Mouse (Mus musculus): Measurements from ENCODE around the gene Wfikkn1. TPM values are rescaled to one million over a fixed set of nuclear protein-coding genes. Genes with fewer than 3 reads are reported as not detected.

Gene Wfikkn1
- polyA plus RNA-seq, 1 experiment from 2014 or later: 0.63 TPM

DNA sequence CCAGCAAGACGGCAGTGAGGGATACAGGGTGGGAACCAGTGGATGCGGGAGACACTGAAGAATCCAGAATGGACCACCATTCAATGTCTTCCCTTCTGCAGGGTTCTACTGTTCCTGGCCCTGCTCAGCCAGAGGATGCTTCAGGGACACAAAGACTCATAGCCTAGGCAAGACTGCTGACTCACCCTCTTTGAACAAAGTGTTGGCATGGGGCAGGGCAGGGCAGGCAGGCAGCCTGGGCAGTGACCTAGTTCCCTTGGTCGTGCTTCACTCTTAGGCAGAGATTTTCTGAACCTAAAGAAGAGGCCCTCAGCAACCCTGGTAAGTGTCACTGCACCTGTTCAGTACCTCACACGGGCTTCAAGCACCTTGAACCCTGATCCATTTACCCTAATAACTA, 31.2 kb upstream of the Wfikkn1 start:
- 0 out of 2 replicates have a peak, but pooled peaks cover 3% of the 10 kb centered on the region for H3K4me1 ChIP-seq
- peaks cover 19% of the 10 kb centered on the region for H3K36me3 ChIP-seq
- no peaks in the 10 kb centered on the region for H3K27me3 ChIP-seq
- H3K4me3 ChIP-seq: no peak overlapping the region
- no peak overlapping the region for H3K4me2 ChIP-seq
- no peak overlapping the region for H3K9ac ChIP-seq
- H3K9me3 ChIP-seq: no peaks in the 10 kb centered on the region
- no peak for ATAC-seq (ENCODE audit: insufficient number of reproducible peaks, low FRiP score, low TSS enrichment, low read depth)
- WGBS: 83% methylated on average over 4 of the region's 4 CpGs
- no peak overlapping the region for H3K27ac ChIP-seq

GRCm38 (mm10) chr17:25907640-25908039, 27.0 kb upstream of the Wfikkn1 start:
- no peak overlapping the region for H3K4me3 ChIP-seq
- H3K36me3 ChIP-seq: peaks cover 14% of the 10 kb centered on the region
- no peaks in the 10 kb centered on the region for H3K4me1 ChIP-seq
- 86% methylated on average over 2 of the region's 2 CpGs for WGBS
- H3K9ac ChIP-seq: no peak overlapping the region
- no peaks in the 10 kb centered on the region for H3K9me3 ChIP-seq
- H3K27me3 ChIP-seq: no peaks in the 10 kb centered on the region
- no peak overlapping the region for H3K4me2 ChIP-seq
- no peak overlapping the region for H3K27ac ChIP-seq
- ATAC-seq (ENCODE audit: insufficient number of reproducible peaks, low FRiP score, low TSS enrichment, low read depth): no peak

DNA sequence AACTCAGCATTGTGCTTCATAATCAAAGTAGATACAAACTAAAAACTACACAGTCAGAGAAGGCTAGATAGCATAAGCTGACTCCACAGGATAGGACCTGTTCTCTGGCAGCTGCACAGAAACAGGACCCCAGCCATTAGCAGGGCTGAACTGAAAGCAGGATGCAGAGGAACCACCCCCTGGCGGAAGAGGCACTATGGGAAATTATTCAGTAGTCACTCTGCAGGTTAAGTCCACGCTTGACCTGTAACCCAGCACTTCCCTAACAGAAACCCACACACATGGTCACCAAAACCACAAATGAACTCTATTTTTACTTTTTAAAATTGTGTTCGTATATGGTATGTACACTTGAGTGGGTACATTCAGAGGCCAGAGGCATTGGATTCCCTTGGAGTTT, 22.4 kb upstream of the Wfikkn1 start:
- 78% methylated on average over 3 of the region's 3 CpGs for WGBS
- no peak overlapping the region for H3K4me3 ChIP-seq

GRCm38 (mm10) chr17:25900193-25900592, 19.5 kb upstream of the Wfikkn1 start:
- Histone ChIP-seq H3K9ac (no peak overlapping the region), H3K27me3 (no peaks in the 10 kb centered on the region), H3K36me3 (peaks cover 11% of the 10 kb centered on the region), H3K9me3 (no peaks in the 10 kb centered on the region), H3K4me1 (no peaks in the 10 kb centered on the region), H3K4me2 (no peak overlapping the region), H3K27ac (no peak overlapping the region), H3K4me3 (no peak overlapping the region)
- ATAC-seq (ENCODE audit: insufficient number of reproducible peaks, low FRiP score, low TSS enrichment, low read depth): no peak
- 100% methylated on average over 1 of the region's 1 CpGs for WGBS

More for the DNA sequence above, 22.4 kb upstream of the Wfikkn1 start:
- H3K9ac ChIP-seq: no peak overlapping the region
- no peaks in the 10 kb centered on the region for H3K27me3 ChIP-seq
- H3K36me3 ChIP-seq: peaks cover 11% of the 10 kb centered on the region
- H3K27ac ChIP-seq: no peak overlapping the region
- H3K4me2 ChIP-seq: no peak overlapping the region
- H3K4me1 ChIP-seq: no peaks in the 10 kb centered on the region
- no peaks in the 10 kb centered on the region for H3K9me3 ChIP-seq
- no peak for ATAC-seq (ENCODE audit: insufficient number of reproducible peaks, low FRiP score, low TSS enrichment, low read depth)

DNA sequence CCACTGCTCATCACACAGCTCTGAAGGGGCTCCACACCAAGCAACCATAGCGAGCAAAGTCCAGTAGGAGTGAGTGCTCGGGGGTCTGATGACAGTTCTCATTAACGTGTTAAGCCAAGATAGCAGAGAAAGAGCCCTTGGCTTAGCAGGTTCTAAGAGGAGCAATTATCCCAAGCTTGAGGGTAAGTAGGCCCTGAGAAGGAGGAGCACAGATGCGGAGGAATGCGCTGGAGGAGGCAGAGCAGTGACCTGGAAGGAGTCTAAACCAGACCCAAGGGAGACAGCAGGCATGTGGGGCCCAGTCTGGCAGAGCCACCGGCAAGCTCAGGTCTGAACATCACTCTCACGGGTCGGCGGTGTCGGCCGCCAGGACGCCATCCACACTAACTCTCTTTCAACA, 15.2 kb upstream of the Wfikkn1 start:
- Histone ChIP-seq H3K4me3 (no peak overlapping the region), H3K4me1 (0 out of 2 replicates have a peak, but pooled peaks cover 2% of the 10 kb centered on the region), H3K27ac (no peak overlapping the region), H3K4me2 (no peak overlapping the region), H3K36me3 (peaks cover 16% of the 10 kb centered on the region), H3K27me3 (no peaks in the 10 kb centered on the region), H3K9ac (no peak overlapping the region), H3K9me3 (no peaks in the 10 kb centered on the region)
- no peak for ATAC-seq (ENCODE audit: insufficient number of reproducible peaks, low FRiP score, low TSS enrichment, low read depth)
- WGBS: 70% methylated on average over 12 of the region's 12 CpGs

DNA sequence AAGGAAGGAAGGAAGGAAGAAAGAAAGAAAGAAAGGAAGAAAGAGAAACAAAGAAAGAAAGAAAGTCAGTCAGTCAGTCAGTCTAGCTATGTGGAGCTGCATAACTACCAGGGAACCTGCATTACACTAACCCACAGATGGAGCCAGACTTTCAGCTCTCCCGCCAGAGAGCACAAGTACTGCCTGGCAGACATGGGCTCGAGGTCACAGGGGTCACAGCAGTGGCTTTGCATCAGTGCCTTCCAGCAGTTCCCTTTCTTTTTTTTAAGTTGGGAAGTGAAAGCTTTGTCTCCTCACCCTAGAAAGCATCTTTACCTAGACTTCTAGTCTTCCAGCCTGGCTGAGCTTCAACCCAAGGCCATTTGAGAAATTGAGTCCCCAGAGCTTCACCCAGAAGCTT, 14.8 kb upstream of the Wfikkn1 start:
- peaks cover 17% of the 10 kb centered on the region for H3K36me3 ChIP-seq
- H3K4me3 ChIP-seq: no peak overlapping the region
- H3K9ac ChIP-seq: no peak overlapping the region
- H3K27me3 ChIP-seq: no peaks in the 10 kb centered on the region
- H3K4me1 ChIP-seq: 0 out of 2 replicates have a peak, but pooled peaks cover 2% of the 10 kb centered on the region
- 54% methylated on average over 2 of the region's 2 CpGs for WGBS
- ATAC-seq (ENCODE audit: insufficient number of reproducible peaks, low FRiP score, low TSS enrichment, low read depth): no peak
- no peak overlapping the region for H3K27ac ChIP-seq
- no peaks in the 10 kb centered on the region for H3K9me3 ChIP-seq
- no peak overlapping the region for H3K4me2 ChIP-seq

DNA sequence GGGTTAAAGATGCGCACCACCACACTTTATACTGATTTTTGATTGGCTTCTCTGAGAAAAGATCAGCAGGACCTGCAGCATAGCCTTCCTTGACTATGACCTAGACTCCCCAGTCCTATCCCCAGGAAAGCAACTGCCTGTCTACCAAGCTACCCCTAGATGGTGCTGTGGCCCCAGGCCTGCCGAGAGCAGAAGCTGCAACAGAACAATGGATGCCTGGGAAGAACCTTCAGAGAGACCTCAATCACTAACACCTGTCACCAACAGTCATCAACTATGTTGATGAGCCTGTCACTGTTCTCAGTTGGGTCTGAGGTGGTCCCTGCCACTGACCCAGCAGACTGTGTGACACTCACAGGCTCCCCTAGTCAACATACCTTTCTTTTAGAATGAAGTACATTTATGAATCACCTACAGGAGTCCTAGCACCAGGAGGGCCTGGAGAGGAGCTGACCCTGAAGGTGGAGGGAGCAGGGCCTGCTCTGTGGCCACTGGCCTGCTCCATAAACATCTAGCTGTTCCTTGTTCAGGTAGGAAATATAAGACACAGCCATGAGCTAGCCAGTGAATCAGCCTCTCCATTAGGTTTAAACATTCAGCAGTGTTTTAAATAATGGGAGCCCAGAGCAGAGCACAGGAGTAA, 13.4 kb upstream of the Wfikkn1 start:
- no peaks in the 10 kb centered on the region for H3K27me3 ChIP-seq
- 34% methylated on average over 2 of the region's 2 CpGs for WGBS
- H3K36me3 ChIP-seq: peaks cover 25% of the 10 kb centered on the region; the same call in 1 of the 2 replicates
- H3K9ac ChIP-seq: no peak overlapping the region
- ATAC-seq (ENCODE audit: insufficient number of reproducible peaks, low FRiP score, low TSS enrichment, low read depth): no peak
- no peak overlapping the region for H3K4me3 ChIP-seq
- no peak overlapping the region for H3K27ac ChIP-seq
- H3K4me1 ChIP-seq: 0 out of 2 replicates have a peak, but pooled peaks cover 2% of the 10 kb centered on the region
- H3K4me2 ChIP-seq: no peak overlapping the region
- no peaks in the 10 kb centered on the region for H3K9me3 ChIP-seq

DNA sequence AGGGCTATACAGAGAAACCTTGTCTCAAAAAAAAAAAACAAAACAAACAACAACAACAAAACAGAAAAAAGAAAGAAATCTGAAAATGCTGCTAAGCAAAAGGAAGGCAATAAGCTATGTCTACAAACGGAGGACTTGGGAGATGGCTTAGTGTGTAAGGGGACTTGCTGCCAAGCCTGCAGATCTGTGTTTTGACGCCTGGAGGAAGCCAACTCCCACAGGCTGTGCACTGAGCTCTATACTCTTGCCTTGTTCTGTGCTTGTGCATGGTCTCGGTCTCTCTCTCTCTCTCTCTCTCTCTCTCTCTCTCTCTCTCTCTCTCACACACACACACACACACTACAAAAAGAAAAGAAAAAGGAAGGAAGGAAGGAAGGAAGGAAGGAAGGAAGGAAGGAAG, 8.2 kb upstream of the Wfikkn1 start:
- Histone ChIP-seq H3K9ac (no peak overlapping the region), H3K27ac (no peak overlapping the region), H3K4me3 (no peak overlapping the region), H3K4me2 (no peak overlapping the region), H3K9me3 (no peaks in the 10 kb centered on the region), H3K27me3 (no peaks in the 10 kb centered on the region), H3K4me1 (no peaks in the 10 kb centered on the region), H3K36me3 (peaks cover 54% of the 10 kb centered on the region)
- ATAC-seq (ENCODE audit: insufficient number of reproducible peaks, low FRiP score, low TSS enrichment, low read depth): no peak
- WGBS: 83% methylated on average over 3 of the region's 3 CpGs

- H3K36me3 ChIP-seq: peaks cover 68% of the 10 kb centered on the region
- no peak overlapping the region for H3K4me3 ChIP-seq
- H3K27ac ChIP-seq: no peak overlapping the region
- no peaks in the 10 kb centered on the region for H3K27me3 ChIP-seq
- no peaks in the 10 kb centered on the region for H3K4me1 ChIP-seq
- H3K9me3 ChIP-seq: no peaks in the 10 kb centered on the region
- no peak overlapping the region for H3K4me2 ChIP-seq
- WGBS: 91% methylated on average over 10 of the region's 10 CpGs
- ATAC-seq (ENCODE audit: insufficient number of reproducible peaks, low FRiP score, low TSS enrichment, low read depth): no peak
- H3K9ac ChIP-seq: no peak overlapping the region
Observed at GRCm38 (mm10) chr17:25887467-25887866, 6.8 kb upstream of the Wfikkn1 start.

DNA sequence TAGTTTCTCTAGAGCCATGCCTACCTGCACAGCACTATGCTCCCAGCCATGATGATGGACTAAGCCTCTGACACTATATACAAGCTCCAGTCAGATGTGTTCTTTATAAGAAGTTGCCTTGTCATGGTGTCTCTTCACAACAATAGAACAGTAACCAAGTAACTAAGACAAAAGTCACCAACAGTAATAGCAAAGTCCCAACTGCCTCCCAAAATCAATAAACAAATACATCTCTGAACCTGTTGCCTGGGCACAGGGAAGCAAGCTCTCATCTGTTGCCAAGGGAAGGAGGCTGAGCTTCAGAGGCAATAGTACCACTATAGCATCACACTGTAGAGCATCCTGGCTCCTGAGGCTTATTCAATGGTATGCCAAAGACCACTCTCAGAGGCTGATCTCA, 6.1 kb upstream of the Wfikkn1 start:
- Histone ChIP-seq H3K4me3 (no peak overlapping the region), H3K27ac (no peak overlapping the region), H3K4me2 (no peak overlapping the region), H3K27me3 (no peaks in the 10 kb centered on the region), H3K9ac (no peak overlapping the region), H3K36me3 (peaks cover 72% of the 10 kb centered on the region), H3K4me1 (no peaks in the 10 kb centered on the region), H3K9me3 (no peaks in the 10 kb centered on the region)
- no peak for ATAC-seq (ENCODE audit: insufficient number of reproducible peaks, low FRiP score, low TSS enrichment, low read depth)

- Histone ChIP-seq H3K4me1 (peaks cover 6% of the 10 kb centered on the region; the same call in 1 of the 2 replicates), H3K4me2 (no peak overlapping the region), H3K36me3 (peaks cover 70% of the 10 kb centered on the region), H3K27me3 (no peaks in the 10 kb centered on the region), H3K9me3 (no peaks in the 10 kb centered on the region), H3K9ac (no peak overlapping the region), H3K27ac (no peak overlapping the region), H3K4me3 (no peak overlapping the region)
- 52% methylated on average over 4 of the region's 4 CpGs for whole genome bisulfite sequencing
- no peak for ATAC-seq (ENCODE audit: insufficient number of reproducible peaks, low FRiP score, low TSS enrichment, low read depth)
Observed at GRCm38 (mm10) chr17:25885636-25886035, 5.0 kb upstream of the Wfikkn1 start.

GRCm38 (mm10) chr17:25883824-25884223, 3.2 kb upstream of the Wfikkn1 start:
- WGBS: 93% methylated on average over 3 of the region's 3 CpGs
- peaks cover 16% of the 10 kb centered on the region for H3K4me1 ChIP-seq
- ATAC-seq (ENCODE audit: insufficient number of reproducible peaks, low FRiP score, low TSS enrichment, low read depth): no peak
- no peak overlapping the region for H3K27ac ChIP-seq
- no peaks in the 10 kb centered on the region for H3K9me3 ChIP-seq
- H3K36me3 ChIP-seq: peaks cover 60% of the 10 kb centered on the region
- no peak overlapping the region for H3K4me2 ChIP-seq
- no peaks in the 10 kb centered on the region for H3K27me3 ChIP-seq
- H3K4me3 ChIP-seq: no peak overlapping the region
- H3K9ac ChIP-seq: no peak overlapping the region

DNA sequence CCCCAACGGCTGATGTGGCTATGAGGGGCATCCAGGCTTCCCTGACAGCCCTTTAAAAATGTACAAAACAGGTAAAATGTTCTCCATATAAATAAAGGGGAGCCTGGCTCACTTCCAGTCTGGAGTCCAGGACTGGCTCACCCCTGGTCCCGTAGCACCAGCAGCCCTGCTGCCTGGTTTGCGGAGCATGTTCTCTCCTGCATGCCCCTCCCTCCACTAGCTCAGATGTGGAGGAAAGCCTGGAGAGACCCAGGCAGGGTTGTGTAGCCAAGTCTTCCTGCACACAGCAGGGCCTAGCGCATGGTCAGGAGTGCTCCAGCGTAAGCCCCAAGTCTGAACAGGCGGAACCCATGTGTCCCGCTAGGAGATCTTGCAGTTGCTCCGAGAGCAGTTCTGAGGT, 2.6 kb upstream of the Wfikkn1 start:
- no peaks in the 10 kb centered on the region for H3K9me3 ChIP-seq
- whole genome bisulfite sequencing: 81% methylated on average over 8 of the region's 8 CpGs

More for the DNA sequence above, 2.6 kb upstream of the Wfikkn1 start:
- peaks cover 16% of the 10 kb centered on the region for H3K4me1 ChIP-seq
- H3K9ac ChIP-seq: no peak overlapping the region
- H3K36me3 ChIP-seq: peaks cover 62% of the 10 kb centered on the region
- H3K4me3 ChIP-seq: no peak overlapping the region
- no peak for ATAC-seq (ENCODE audit: insufficient number of reproducible peaks, low FRiP score, low TSS enrichment, low read depth)
- H3K27me3 ChIP-seq: no peaks in the 10 kb centered on the region
- H3K27ac ChIP-seq: no peak overlapping the region
- no peak overlapping the region for H3K4me2 ChIP-seq
